Mouse (Mus musculus): ENCODE data around the gene Ifna15. TPM values are rescaled to one million over a fixed set of nuclear protein-coding genes. Genes with fewer than 3 reads are reported as not detected.
A peak's percentile ranks its signal among the peaks of the same experiment; 100 is the strongest.
"Not testable (repeated sequence)": the region's sequence is repeated elsewhere in the genome, so short reads cannot be mapped to it uniquely, and the experiment has no call there.

Gene Ifna15
- polyA plus RNA-seq (2012; ENCODE audit: insufficient read depth, insufficient read length, low replicate concordance, missing spikeins): not detected in 2 replicates

DNA sequence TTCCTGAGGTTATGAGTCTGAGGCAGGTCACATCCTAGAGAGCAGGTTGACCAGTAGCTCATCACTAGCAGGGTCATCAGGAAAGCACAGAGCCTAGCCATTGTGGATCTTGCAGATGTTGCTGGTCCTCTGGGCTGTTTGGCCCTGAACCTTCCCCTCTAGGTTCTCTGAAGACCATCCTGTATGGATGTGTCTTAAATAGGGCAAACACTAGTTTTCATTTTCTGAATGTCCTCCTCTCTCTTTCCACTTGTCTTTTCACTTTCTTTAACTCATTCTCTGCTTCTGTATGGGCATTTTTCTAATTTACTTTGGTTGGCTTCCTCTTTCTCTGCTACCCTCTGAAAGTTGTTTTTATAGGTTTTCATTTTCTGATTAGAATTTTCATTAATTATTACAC lies at the start of gene Ifna15:
Gene Ifna15 (minus strand): TSS at position 101 of the 400 bp plus-strand sequence.
- H3K27ac ChIP-seq (ENCODE audit: insufficient read depth, low read depth, low read length); H3K4me1 ChIP-seq (ENCODE audit: control insufficient read depth, insufficient read depth, low read length); H3K4me3 ChIP-seq (ENCODE audit: insufficient read depth, low read depth, low read length): not testable (repeated sequence)

DNA sequence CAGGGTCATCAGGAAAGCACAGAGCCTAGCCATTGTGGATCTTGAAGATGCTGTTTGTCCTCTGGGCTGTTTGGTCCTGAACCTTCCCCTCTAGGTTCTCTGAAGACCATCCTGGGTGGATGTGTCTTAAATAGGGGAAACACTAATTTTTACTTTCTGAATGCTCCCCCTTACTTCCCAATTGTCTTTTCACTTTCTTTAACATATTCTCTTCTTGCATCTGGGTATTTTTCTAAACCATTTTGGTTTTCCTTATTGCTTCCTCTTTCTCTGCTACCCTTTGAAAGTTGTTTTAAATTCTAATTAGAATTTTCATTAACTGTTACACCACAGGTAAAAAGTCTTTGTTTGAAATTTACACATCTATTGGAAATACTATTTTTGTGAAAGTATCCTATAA lies 45.2 kb upstream of the Ifna15 start, which contains the start of gene Ifna12:
Gene Ifna12 (minus strand): TSS at position 101 of the 400 bp plus-strand sequence.
- TF ChIP-seq CTCF (IDR thresholded peaks at IDR 0.05; ENCODE audit: insufficient read depth, low read depth, low read length): no peak
- TF ChIP-seq POLR2A (IDR thresholded peaks at IDR 0.05; ENCODE audit: insufficient read depth, low read depth, low read length): no peak
- no peak within 1 kb of the TSS for H3K27ac ChIP-seq (ENCODE audit: insufficient read depth, low read depth, low read length)

DNA sequence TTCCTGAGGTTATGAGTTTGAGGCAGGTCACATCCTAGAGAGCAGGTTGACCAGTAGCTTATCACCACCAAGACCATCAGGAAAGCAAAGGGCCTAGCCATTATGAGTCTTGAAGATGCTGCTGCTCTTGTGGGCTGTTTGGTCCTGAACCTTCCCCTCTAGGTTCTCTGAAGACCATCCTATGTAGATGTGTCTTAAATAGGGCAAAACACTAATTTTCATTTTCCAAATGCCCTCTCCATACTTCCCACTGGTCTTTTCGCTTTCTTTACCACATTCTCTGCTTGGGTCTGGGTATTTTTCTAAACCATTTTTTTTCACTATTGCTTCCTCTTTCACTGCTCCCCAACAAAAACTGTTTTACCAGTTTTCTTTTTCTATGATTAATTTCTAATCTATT lies 34.2 kb upstream of the Ifna15 start, which contains the start of gene Ifna9:
Gene Ifna9 (minus strand): TSS at position 101 of the 400 bp plus-strand sequence.
- TF ChIP-seq POLR2A (IDR thresholded peaks at IDR 0.05; ENCODE audit: insufficient read depth, low read depth, low read length) (no peak), CTCF (IDR thresholded peaks at IDR 0.05; ENCODE audit: insufficient read depth, low read depth, low read length) (no peak)
- H3K27ac ChIP-seq (ENCODE audit: insufficient read depth, low read depth, low read length): no peak within 1 kb of the TSS
- WGBS: 82% methylated on average over 1 of the region's 1 CpGs
- H3K4me1 ChIP-seq (ENCODE audit: control insufficient read depth, insufficient read depth, low read length): no peaks in the 10 kb centered on the region
- H3K4me3 ChIP-seq (ENCODE audit: insufficient read depth, low read depth, low read length): no peak within 1 kb of the TSS

More for the DNA sequence above, 45.2 kb upstream of the Ifna15 start, which contains the start of gene Ifna12:
- Histone ChIP-seq H3K4me3 (ENCODE audit: insufficient read depth, low read depth, low read length) (no peak within 1 kb of the TSS), H3K4me1 (ENCODE audit: control insufficient read depth, insufficient read depth, low read length) (no peaks in the 10 kb centered on the region)

DNA sequence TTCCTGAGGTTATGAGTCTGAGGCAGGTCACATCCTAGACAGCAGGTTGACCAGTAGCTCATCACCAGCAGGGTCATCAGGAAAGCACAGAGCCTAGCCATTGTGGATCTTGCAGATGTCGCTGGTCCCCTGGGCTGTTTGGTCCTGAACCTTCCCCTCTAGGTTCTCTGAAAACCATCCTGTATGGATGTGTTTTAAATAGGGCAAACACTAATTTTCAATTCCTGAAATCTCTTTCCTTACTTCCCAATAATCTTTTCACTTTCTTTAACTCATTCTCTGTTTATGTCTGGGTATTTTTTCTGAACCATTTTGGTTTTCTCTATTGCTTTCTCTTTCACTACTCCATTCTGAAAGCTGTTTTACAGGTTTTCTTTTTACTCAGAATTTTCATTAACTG lies 13.7 kb upstream of the Ifna15 start, which contains the start of gene Ifna14:
Gene Ifna14 (minus strand): TSS at position 101 of the 400 bp plus-strand sequence.
- 90% methylated on average over 1 of the region's 1 CpGs for WGBS
- TF ChIP-seq CTCF (IDR thresholded peaks at IDR 0.05; ENCODE audit: insufficient read depth, low read depth, low read length): no peak
- no peak within 1 kb of the TSS for H3K27ac ChIP-seq (ENCODE audit: insufficient read depth, low read depth, low read length)
- no peaks in the 10 kb centered on the region for H3K4me1 ChIP-seq (ENCODE audit: control insufficient read depth, insufficient read depth, low read length)
- H3K4me3 ChIP-seq (ENCODE audit: insufficient read depth, low read depth, low read length): no peak within 1 kb of the TSS

DNA sequence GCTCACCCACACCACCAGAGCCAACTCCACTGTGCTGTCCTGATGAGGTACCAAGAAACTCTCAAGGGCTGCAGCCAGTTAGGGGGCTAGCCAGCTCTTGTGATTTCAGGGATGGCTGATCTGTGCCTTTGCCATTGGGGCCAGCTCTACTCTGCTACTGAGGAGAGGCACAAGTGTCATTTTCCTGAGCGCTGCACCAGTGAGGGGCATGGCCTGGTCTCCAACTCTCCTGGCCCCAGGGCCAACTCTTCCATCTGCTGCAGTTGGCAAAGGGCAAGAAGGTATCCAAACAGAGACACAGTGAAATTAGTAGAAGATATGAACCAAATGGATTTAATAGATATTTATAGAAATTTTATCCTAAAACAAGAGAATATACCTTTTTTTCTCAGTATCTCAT lies 3.7 kb upstream of the Ifna15 start:
- H3K27ac ChIP-seq (ENCODE audit: insufficient read depth, low read depth, low read length): no peak overlapping the region
- TF ChIP-seq POLR2A (IDR thresholded peaks at IDR 0.05; ENCODE audit: insufficient read depth, low read depth, low read length): no peak
- no peak for TF ChIP-seq CTCF (IDR thresholded peaks at IDR 0.05; ENCODE audit: insufficient read depth, low read depth, low read length)
- whole genome bisulfite sequencing: 100% methylated on average over 1 of the region's 1 CpGs

DNA sequence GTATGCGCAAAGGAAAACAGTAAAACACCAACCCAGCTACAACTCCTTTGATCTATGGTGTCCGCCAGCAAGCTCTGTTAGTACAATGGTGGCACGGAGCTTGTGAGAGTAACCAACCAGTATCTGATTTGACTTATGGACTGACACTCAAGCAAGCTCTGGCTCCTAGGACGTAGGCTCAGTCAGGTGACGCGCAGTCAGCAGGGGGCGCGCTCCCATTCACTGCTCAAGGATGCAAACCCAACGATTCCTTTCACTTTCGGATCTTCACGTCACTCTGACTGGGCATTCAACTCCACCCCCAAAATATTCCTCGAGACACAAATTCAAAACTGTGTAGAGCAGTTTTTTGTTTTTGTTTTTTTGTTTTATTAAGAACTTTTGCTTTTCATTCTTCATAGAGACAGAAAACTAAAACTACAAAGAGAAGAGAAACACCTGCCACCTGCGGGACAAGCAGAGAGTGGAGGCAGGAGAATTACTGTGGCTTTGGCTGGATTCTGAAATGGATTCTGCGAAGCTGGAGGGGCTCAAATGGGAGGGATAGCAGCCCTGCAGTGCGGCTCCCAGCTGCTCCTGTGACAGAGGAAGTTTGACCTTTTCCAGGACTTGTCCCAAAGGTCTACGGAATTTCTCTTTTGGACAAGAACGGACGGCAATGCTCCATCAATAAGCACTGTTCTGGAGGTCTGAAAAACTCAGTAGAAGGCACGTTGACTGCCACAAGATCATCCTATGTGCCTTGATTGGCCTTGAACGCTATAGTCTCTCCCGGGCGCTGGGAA lies 7.7 kb downstream of the Ifna15 start:
- no peak overlapping the region for H3K27ac ChIP-seq (ENCODE audit: insufficient read depth, low read depth, low read length)
- H3K4me1 ChIP-seq (ENCODE audit: control insufficient read depth, insufficient read depth, low read length): peaks cover 3% of the 10 kb centered on the region; the same call in 1 of the 2 replicates
- 32% methylated on average over 22 of the region's 22 CpGs for WGBS
- H3K4me3 ChIP-seq (ENCODE audit: insufficient read depth, low read depth, low read length): peak overlapping the region; percentile 36
- no peak for TF ChIP-seq POLR2A (IDR thresholded peaks at IDR 0.05; ENCODE audit: insufficient read depth, low read depth, low read length)
- TF ChIP-seq CTCF (IDR thresholded peaks at IDR 0.05; ENCODE audit: insufficient read depth, low read depth, low read length): peak; percentile 46; the same call in 1 of the 2 replicates

More for the DNA sequence above, 3.7 kb upstream of the Ifna15 start:
- Histone ChIP-seq H3K4me1 (ENCODE audit: control insufficient read depth, insufficient read depth, low read length) (no peaks in the 10 kb centered on the region), H3K4me3 (ENCODE audit: insufficient read depth, low read depth, low read length) (no peak overlapping the region)

DNA sequence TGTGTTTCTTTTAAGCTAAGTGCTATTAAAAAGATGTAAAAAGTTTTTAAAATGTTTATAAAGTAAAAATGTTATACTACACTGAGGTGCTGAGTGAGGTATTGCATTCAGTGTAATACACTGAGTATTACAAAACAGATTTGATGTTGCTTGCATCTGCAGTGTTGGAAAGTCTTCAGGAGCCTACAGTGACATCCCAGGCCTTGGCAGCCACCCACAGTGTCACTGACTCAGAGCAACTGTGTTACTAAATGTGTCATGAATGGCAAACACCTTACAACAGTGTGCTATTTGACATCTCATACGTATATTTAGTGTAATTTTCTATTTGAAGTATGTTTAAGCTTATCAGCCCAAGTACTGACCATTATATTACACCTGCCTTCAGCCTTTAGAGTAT lies 10.1 kb downstream of the Ifna15 start:
- 45% methylated on average over 1 of the region's 1 CpGs for WGBS
- H3K4me1 ChIP-seq (ENCODE audit: control insufficient read depth, insufficient read depth, low read length): peaks cover 3% of the 10 kb centered on the region; the same call in 1 of the 2 replicates
- H3K4me3 ChIP-seq (ENCODE audit: insufficient read depth, low read depth, low read length): no peak overlapping the region
- no peak overlapping the region for H3K27ac ChIP-seq (ENCODE audit: insufficient read depth, low read depth, low read length)
- no peak for TF ChIP-seq CTCF (IDR thresholded peaks at IDR 0.05; ENCODE audit: insufficient read depth, low read depth, low read length)
- TF ChIP-seq POLR2A (IDR thresholded peaks at IDR 0.05; ENCODE audit: insufficient read depth, low read depth, low read length): no peak

DNA sequence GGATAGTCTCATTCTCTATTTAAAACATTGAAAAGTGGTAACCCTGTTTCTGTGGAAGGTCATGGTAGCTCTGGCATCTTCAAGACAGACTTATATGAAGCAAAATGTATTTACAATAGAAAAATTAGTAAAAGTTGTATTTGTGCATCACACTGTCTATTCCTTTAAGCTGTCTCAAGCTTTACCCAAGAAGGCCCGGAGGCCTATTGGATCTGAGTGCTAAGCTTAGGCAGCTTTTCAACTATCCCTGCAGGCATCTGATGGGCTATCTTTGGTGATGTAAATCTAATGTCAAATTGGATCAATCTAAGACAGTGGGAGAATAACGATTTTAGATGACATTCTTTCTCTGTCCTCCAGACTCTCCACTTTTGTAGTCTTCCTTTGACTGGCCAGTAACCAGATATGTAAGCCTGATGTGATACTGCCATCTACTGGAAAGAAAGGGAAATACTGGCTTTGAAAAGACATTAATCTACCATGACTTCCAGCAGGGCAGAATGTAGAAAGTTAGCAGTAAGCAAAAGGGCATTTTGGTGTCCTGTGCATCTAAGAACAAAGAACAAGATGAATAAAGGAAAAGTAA lies 14.3 kb downstream of the Ifna15 start:
- TF ChIP-seq CTCF (IDR thresholded peaks at IDR 0.05; ENCODE audit: insufficient read depth, low read depth, low read length) (no peak), POLR2A (IDR thresholded peaks at IDR 0.05; ENCODE audit: insufficient read depth, low read depth, low read length) (no peak)
- no peak overlapping the region for H3K4me3 ChIP-seq (ENCODE audit: insufficient read depth, low read depth, low read length)
- no peak overlapping the region for H3K27ac ChIP-seq (ENCODE audit: insufficient read depth, low read depth, low read length)
- 46% methylated on average over 2 of the region's 2 CpGs for WGBS
- H3K4me1 ChIP-seq (ENCODE audit: control insufficient read depth, insufficient read depth, low read length): no peaks in the 10 kb centered on the region

DNA sequence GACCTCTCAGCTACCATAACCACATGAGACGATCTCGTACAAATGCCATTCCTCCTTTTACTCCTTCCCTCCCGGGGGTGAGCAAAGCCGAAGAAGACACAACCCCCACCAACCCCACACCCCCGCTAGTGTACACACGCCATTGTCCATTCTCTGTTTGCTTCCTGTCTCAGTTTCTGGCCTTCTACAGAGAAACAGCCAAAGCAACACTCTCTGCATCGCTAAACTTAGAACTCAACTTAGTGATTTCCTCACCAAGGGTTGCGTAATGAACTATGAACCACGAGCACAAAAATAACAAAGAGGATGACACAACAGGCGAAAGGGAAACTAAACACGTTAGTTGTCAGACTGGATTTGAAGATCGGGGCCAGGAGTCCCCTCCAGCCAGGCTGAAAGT lies 20.7 kb downstream of the Ifna15 start:
- Histone ChIP-seq H3K27ac (ENCODE audit: insufficient read depth, low read depth, low read length) (no peak overlapping the region), H3K4me1 (ENCODE audit: control insufficient read depth, insufficient read depth, low read length) (no peaks in the 10 kb centered on the region), H3K4me3 (ENCODE audit: insufficient read depth, low read depth, low read length) (no peak overlapping the region)
- WGBS: 74% methylated on average over 12 of the region's 12 CpGs
- TF ChIP-seq POLR2A (IDR thresholded peaks at IDR 0.05; ENCODE audit: insufficient read depth, low read depth, low read length) (no peak), CTCF (IDR thresholded peaks at IDR 0.05; ENCODE audit: insufficient read depth, low read depth, low read length) (no peak)

All from olfactory bulb, adult 2 months (tissue).